Mouse (Mus musculus): Measurements from ENCODE around the gene Dnase1. TPM values are rescaled to one million over a fixed set of nuclear protein-coding genes. Genes with fewer than 3 reads are reported as not detected.
A peak's percentile ranks its signal among the peaks of the same experiment; 100 is the strongest.
"Not testable (repeated sequence)": the region's sequence is repeated elsewhere in the genome, so short reads cannot be mapped to it uniquely, and the experiment has no call there.

Dnase1 gene
- polyA plus RNA-seq, 1 experiment from 2014 or later = 0.95 TPM

- Histone ChIP-seq H3K36me3 (peaks cover 93% of the 10 kb centered on the region), H3K4me2 (no peak overlapping the region)
- WGBS (ENCODE audit: insufficient replicate concordance) = 85% methylated on average over 4 of the region's 4 CpGs
Measured at GRCm38 (mm10) chr16:4052601-4053000, 15.9 kb downstream of the Dnase1 start.

GRCm38 (mm10) chr16:4053811-4054210 lies 17.1 kb downstream of the Dnase1 start:
- no peak for ATAC-seq (ENCODE audit: low read depth)
- Histone ChIP-seq H3K27me3 (no peaks in the 10 kb centered on the region), H3K9me3 (replicated peaks) (no peaks in the 10 kb centered on the region), H3K4me3 (replicated peaks) (no peak overlapping the region), H3K27ac (no peak overlapping the region), H3K4me2 (no peak overlapping the region), H3K4me1 (replicated peaks) (no peaks in the 10 kb centered on the region), H3K36me3 (peaks cover 94% of the 10 kb centered on the region), H3K9ac (no peak overlapping the region)
- WGBS (ENCODE audit: insufficient replicate concordance) = 59% methylated on average over 3 of the region's 3 CpGs
- no peak for DNase-seq

More at GRCm38 (mm10) chr16:4052601-4053000, 15.9 kb downstream of the Dnase1 start:
- Histone ChIP-seq H3K9ac (no peak overlapping the region), H3K4me1 (replicated peaks) (no peaks in the 10 kb centered on the region), H3K9me3 (replicated peaks) (no peaks in the 10 kb centered on the region), H3K4me3 (replicated peaks) (no peak overlapping the region), H3K27me3 (no peaks in the 10 kb centered on the region), H3K27ac (no peak overlapping the region)
- ATAC-seq (ENCODE audit: low read depth) (no peak), DNase-seq (no peak)

- H3K9ac ChIP-seq = no peak overlapping the region
- H3K9me3 ChIP-seq (replicated peaks) = no peaks in the 10 kb centered on the region
- peaks cover 90% of the 10 kb centered on the region for H3K36me3 ChIP-seq
- H3K4me1 ChIP-seq (replicated peaks) = no peaks in the 10 kb centered on the region
- 79% methylated on average over 4 of the region's 4 CpGs for WGBS (ENCODE audit: insufficient replicate concordance)
- no peaks in the 10 kb centered on the region for H3K27me3 ChIP-seq
- DNase-seq (no peak), ATAC-seq (ENCODE audit: low read depth) (no peak)
- no peak overlapping the region for H3K4me2 ChIP-seq
- H3K27ac ChIP-seq = no peak overlapping the region
- H3K4me3 ChIP-seq (replicated peaks) = no peak overlapping the region
Measured at GRCm38 (mm10) chr16:4064945-4065344, 28.2 kb downstream of the Dnase1 start.

GRCm38 (mm10) chr16:4068588-4068987 lies 31.8 kb downstream of the Dnase1 start:
- DNase-seq (peak; percentile 35), ATAC-seq (ENCODE audit: low read depth) (peak; percentile 47)
- Histone ChIP-seq H3K27me3 (no peaks in the 10 kb centered on the region), H3K9ac (no peak overlapping the region), H3K4me2 (no peak overlapping the region), H3K36me3 (peaks cover 57% of the 10 kb centered on the region), H3K9me3 (replicated peaks) (no peaks in the 10 kb centered on the region), H3K4me3 (replicated peaks) (no peak overlapping the region), H3K27ac (no peak overlapping the region), H3K4me1 (replicated peaks) (peaks cover 1% of the 10 kb centered on the region; the same call in 1 of the 2 replicates)
- 62% methylated on average over 8 of the region's 8 CpGs for WGBS (ENCODE audit: insufficient replicate concordance)

- Histone ChIP-seq H3K4me3 (replicated peaks) (no peak overlapping the region), H3K4me1 (replicated peaks) (peaks cover 44% of the 10 kb centered on the region)
Measured at GRCm38 (mm10) chr16:4074297-4074696, 37.6 kb downstream of the Dnase1 start.

GRCm38 (mm10) chr16:4074836-4075235 lies 38.1 kb downstream of the Dnase1 start:
- Histone ChIP-seq H3K9ac (no peak overlapping the region), H3K4me2 (peak overlapping the region; percentile 82), H3K36me3 (no peaks in the 10 kb centered on the region), H3K4me3 (replicated peaks) (no peak overlapping the region), H3K27me3 (no peaks in the 10 kb centered on the region), H3K9me3 (replicated peaks) (no peaks in the 10 kb centered on the region), H3K27ac (0 out of 2 replicates have a peak overlapping the region, but pooled peaks have one; percentile 3), H3K4me1 (replicated peaks) (peaks cover 44% of the 10 kb centered on the region)
- DNase-seq (peak; percentile 17), ATAC-seq (ENCODE audit: low read depth) (no peak)
- 15% methylated on average over 3 of the region's 3 CpGs for WGBS (ENCODE audit: insufficient replicate concordance)

More at GRCm38 (mm10) chr16:4074297-4074696, 37.6 kb downstream of the Dnase1 start:
- H3K4me2 ChIP-seq = peak overlapping the region; percentile 82; the same call in 1 of the 2 replicates
- 42% methylated on average over 6 of the region's 6 CpGs for WGBS (ENCODE audit: insufficient replicate concordance)
- no peaks in the 10 kb centered on the region for H3K27me3 ChIP-seq
- H3K9ac ChIP-seq = no peak overlapping the region
- no peak overlapping the region for H3K27ac ChIP-seq
- 0 out of 2 replicates have a peak, but pooled peaks cover under 1% of the 10 kb centered on the region for H3K36me3 ChIP-seq
- DNase-seq = no peak
- no peak for ATAC-seq (ENCODE audit: low read depth)
- no peaks in the 10 kb centered on the region for H3K9me3 ChIP-seq (replicated peaks)

- H3K4me1 ChIP-seq (replicated peaks) = peaks cover 44% of the 10 kb centered on the region
- DNase-seq (peak; percentile 91), ATAC-seq (ENCODE audit: low read depth) (peak; percentile 95)
- peak within 1 kb of the TSS; percentile 88 for H3K27ac ChIP-seq
- peak within 1 kb of the TSS; percentile 82 for H3K4me2 ChIP-seq
- H3K36me3 ChIP-seq = peaks cover 7% of the 10 kb centered on the region; the same call in 1 of the 2 replicates
- no peaks in the 10 kb centered on the region for H3K27me3 ChIP-seq
- H3K9ac ChIP-seq = peak within 1 kb of the TSS; percentile 85
- H3K4me3 ChIP-seq (replicated peaks) = peak within 1 kb of the TSS; percentile 93
- no peaks in the 10 kb centered on the region for H3K9me3 ChIP-seq (replicated peaks)
- under 1% methylated on average over 58 of the region's 58 CpGs for WGBS (ENCODE audit: insufficient replicate concordance)
Measured at GRCm38 (mm10) chr16:4077384-4078061, 40.8 kb downstream of the Dnase1 start, which contains the start of gene Trap1. TSS of gene Trap1 (minus strand) at chr16:4077827.

- not testable (repeated sequence) for ATAC-seq (ENCODE audit: low read depth); H3K27me3 ChIP-seq; H3K36me3 ChIP-seq; DNase-seq; H3K9me3 ChIP-seq (replicated peaks)
- peak overlapping the region; percentile 88 for H3K27ac ChIP-seq
- peaks cover 44% of the 10 kb centered on the region for H3K4me1 ChIP-seq (replicated peaks)
- peak overlapping the region; percentile 93 for H3K4me3 ChIP-seq (replicated peaks)
- peak overlapping the region; percentile 85; the same call in 1 of the 2 replicates for H3K9ac ChIP-seq
- H3K4me2 ChIP-seq = peak overlapping the region; percentile 82
- 62% methylated on average over 10 of the region's 10 CpGs for whole genome bisulfite sequencing (ENCODE audit: insufficient replicate concordance)
Measured at GRCm38 (mm10) chr16:4078302-4078701, 41.6 kb downstream of the Dnase1 start.

GRCm38 (mm10) chr16:4079656-4080055 lies 42.9 kb downstream of the Dnase1 start:
- DNase-seq (no peak), ATAC-seq (ENCODE audit: low read depth) (no peak)
- no peaks in the 10 kb centered on the region for H3K27me3 ChIP-seq
- no peak overlapping the region for H3K4me3 ChIP-seq (replicated peaks)
- no peak overlapping the region for H3K4me2 ChIP-seq
- WGBS (ENCODE audit: insufficient replicate concordance) = 55% methylated on average over 1 of the region's 1 CpGs
- no peak overlapping the region for H3K27ac ChIP-seq
- H3K9me3 ChIP-seq (replicated peaks) = no peaks in the 10 kb centered on the region
- H3K9ac ChIP-seq = no peak overlapping the region
- peaks cover 32% of the 10 kb centered on the region for H3K4me1 ChIP-seq (replicated peaks)
- peaks cover 15% of the 10 kb centered on the region for H3K36me3 ChIP-seq

GRCm38 (mm10) chr16:4080419-4080818 lies 43.7 kb downstream of the Dnase1 start:
- not testable (repeated sequence) for H3K27ac ChIP-seq; H3K9me3 ChIP-seq (replicated peaks); H3K27me3 ChIP-seq; ATAC-seq (ENCODE audit: low read depth); DNase-seq; H3K9ac ChIP-seq; H3K4me2 ChIP-seq; H3K4me3 ChIP-seq (replicated peaks)
- WGBS (ENCODE audit: insufficient replicate concordance) = 56% methylated on average over 3 of the region's 3 CpGs
- Histone ChIP-seq H3K36me3 (peaks cover 23% of the 10 kb centered on the region), H3K4me1 (replicated peaks) (peaks cover 24% of the 10 kb centered on the region)

- WGBS (ENCODE audit: insufficient replicate concordance) = 88% methylated on average over 7 of the region's 7 CpGs
- Histone ChIP-seq H3K9me3 (replicated peaks) (no peaks in the 10 kb centered on the region), H3K27ac (no peak overlapping the region), H3K4me2 (no peak overlapping the region), H3K36me3 (peaks cover 66% of the 10 kb centered on the region), H3K4me1 (replicated peaks) (no peaks in the 10 kb centered on the region; the same call in 1 of the 2 replicates), H3K4me3 (replicated peaks) (no peak overlapping the region), H3K27me3 (no peaks in the 10 kb centered on the region), H3K9ac (no peak overlapping the region)
- no peak for DNase-seq
- no peak for ATAC-seq (ENCODE audit: low read depth)
Measured at GRCm38 (mm10) chr16:4085051-4085450, 48.3 kb downstream of the Dnase1 start.

Data from liver, embryonic 13.5 days (tissue).